Mouse (Mus musculus) small intestine, adult 2 months (tissue): ENCODE measurements around the gene Hlf.

Experiments
- CTCF ChIP-seq: fragments of 200-500 bp; IDR thresholded peaks from 2 replicates; pipeline ENCODE4 v1.5.1; 2012; ENCODE audit warnings: low read depth, mild to moderate bottlenecking, control low read depth, inconsistent platforms, low read length, moderate library complexity, mixed read lengths; ENCODE audit not compliant: insufficient replicate concordance, insufficient read length; ENCODE audit errors: extremely low read depth
- POLR2A ChIP-seq: fragments of 200-500 bp; IDR thresholded peaks from 2 replicates; pipeline ENCODE4 v1.6.1; 2012; ENCODE audit warnings: low read depth, mild to moderate bottlenecking, control low read depth, inconsistent platforms, low read length, moderate library complexity

- TF ChIP-seq CTCF (no peak), POLR2A (no peak)
Observed at GRCm38 (mm10) chr11:90286550-90287154, 104.0 kb downstream of the Hlf start.
